Mouse (Mus musculus) cortical plate, adult 2 months (tissue): ENCODE results near the gene Dusp13. TPM values are rescaled to one million over a fixed set of nuclear protein-coding genes. Genes with fewer than 3 reads are reported as not detected.

Experiments
- H3K27ac ChIP-seq: fragments of 200-500 bp; 2 replicates; pipeline ENCODE4 v1.5.1; 2012; ENCODE audit warnings: low read length, control low read depth, inconsistent platforms; ENCODE audit not compliant: insufficient read depth
- H3K4me1 ChIP-seq: fragments of 200-500 bp; 2 replicates; pipeline ENCODE4 v1.6.1; 2011; ENCODE audit warnings: low read length; ENCODE audit not compliant: control insufficient read depth, insufficient read depth
- H3K4me3 ChIP-seq: fragments of 200-500 bp; 2 replicates; pipeline ENCODE4 v1.5.1; 2011; ENCODE audit warnings: mild to moderate bottlenecking, low read length, control low read depth; ENCODE audit not compliant: insufficient read depth
- CTCF ChIP-seq: fragments of 200-500 bp; IDR thresholded peaks from 2 replicates; pipeline ENCODE4 v1.5.1; 2011; ENCODE audit warnings: mild to moderate bottlenecking, control low read depth, low read length; ENCODE audit not compliant: insufficient read depth; ENCODE audit errors: extremely low read depth
- POLR2A ChIP-seq: fragments of 200-500 bp; IDR thresholded peaks from 2 replicates; pipeline ENCODE4 v1.6.1; 2011; ENCODE audit warnings: mild to moderate bottlenecking, low read length, control low read depth; ENCODE audit not compliant: insufficient read depth; ENCODE audit errors: extremely low read depth
- polyA plus RNA-seq: library from polyadenylated mRNA; depleted of rRNA; stranded (reverse); fragments of >200 nt; gene quantifications from 2 replicates; pipeline ENCODE4 v1.2.3, GENCODE M21; 2012

Dusp13 gene
- polyA plus RNA-seq, 1 experiment = 1.9 TPM

- H3K4me1 ChIP-seq = 0 out of 2 replicates have a peak, but pooled peaks cover 2% of the 10 kb centered on the region
- no peak for TF ChIP-seq POLR2A
- no peak for TF ChIP-seq CTCF
- H3K27ac ChIP-seq = no peak overlapping the region
- no peak overlapping the region for H3K4me3 ChIP-seq
Measured at GRCm38 (mm10) chr14:21733131-21733905, 17.7 kb downstream of the Dusp13 start.

- peak overlapping the region; percentile 24 for H3K27ac ChIP-seq
Measured at GRCm38 (mm10) chr14:21729936-21730335, 21.0 kb downstream of the Dusp13 start.

GRCm38 (mm10) chr14:21729031-21729732 is 21.8 kb downstream of the Dusp13 start:
- Histone ChIP-seq H3K4me3 (no peak overlapping the region), H3K27ac (peak overlapping the region; percentile 86), H3K4me1 (0 out of 2 replicates have a peak, but pooled peaks cover 2% of the 10 kb centered on the region)
- no peak for TF ChIP-seq CTCF

More at GRCm38 (mm10) chr14:21729936-21730335, 21.0 kb downstream of the Dusp13 start:
- H3K4me3 ChIP-seq = no peak overlapping the region
- 0 out of 2 replicates have a peak, but pooled peaks cover 2% of the 10 kb centered on the region for H3K4me1 ChIP-seq
- TF ChIP-seq CTCF (no peak), POLR2A (no peak)

- Histone ChIP-seq H3K27ac (no peak overlapping the region), H3K4me1 (no peaks in the 10 kb centered on the region), H3K4me3 (no peak overlapping the region)
- TF ChIP-seq POLR2A (no peak), CTCF (no peak)
Measured at GRCm38 (mm10) chr14:21722021-21722698, 28.8 kb downstream of the Dusp13 start.

GRCm38 (mm10) chr14:21720430-21721205 is 30.4 kb downstream of the Dusp13 start:
- TF ChIP-seq POLR2A = no peak
- TF ChIP-seq CTCF = no peak
- Histone ChIP-seq H3K27ac (no peak overlapping the region), H3K4me3 (no peak overlapping the region), H3K4me1 (no peaks in the 10 kb centered on the region)

GRCm38 (mm10) chr14:21719646-21720383 is 31.2 kb downstream of the Dusp13 start:
- H3K4me1 ChIP-seq = no peaks in the 10 kb centered on the region
- no peak overlapping the region for H3K4me3 ChIP-seq
- H3K27ac ChIP-seq = no peak overlapping the region
- TF ChIP-seq POLR2A = no peak
- TF ChIP-seq CTCF = no peak

- H3K4me1 ChIP-seq = 0 out of 2 replicates have a peak, but pooled peaks cover 2% of the 10 kb centered on the region
- H3K27ac ChIP-seq = no peak within 1 kb of the TSS
- TF ChIP-seq CTCF (no peak), POLR2A (no peak)
- no peak within 1 kb of the TSS for H3K4me3 ChIP-seq
Measured at GRCm38 (mm10) chr14:21714486-21714885, 36.5 kb downstream of the Dusp13 start, which contains the start of gene Dupd1. Dupd1 (minus strand) TSS chr14:21714576.

- no peak overlapping the region for H3K27ac ChIP-seq
Measured at GRCm38 (mm10) chr14:21711231-21711630, 39.8 kb downstream of the Dusp13 start.

More at GRCm38 (mm10) chr14:21711231-21711630, 39.8 kb downstream of the Dusp13 start:
- H3K4me1 ChIP-seq = peaks cover 6% of the 10 kb centered on the region; the same call in 1 of the 2 replicates
- no peak overlapping the region for H3K4me3 ChIP-seq
- no peak for TF ChIP-seq CTCF
